Mouse (Mus musculus) right cerebral cortex, adult 2 months (tissue): ENCODE measurements at regions not wholly inside any gene's neighbourhood (a gene's known extent, or its start where the extent isn't known, plus 50 kb on each side); places are given as distances from the start of the nearest gene placed in this dataset.
A peak's percentile ranks its signal among the peaks of the same experiment; 100 is the strongest.

Experiments used
- DNase-seq, 2 experiments: peaks; one replicate each; pipeline ENCODE4 v3.0.0; 2021 to 2022; ENCODE audit warnings: low spot score in 2 of 2

GRCm38 (mm10) chr15:67395114-67395513, 894.4 kb upstream of the Lrrc6 start:
- no peak for DNase-seq

DNA sequence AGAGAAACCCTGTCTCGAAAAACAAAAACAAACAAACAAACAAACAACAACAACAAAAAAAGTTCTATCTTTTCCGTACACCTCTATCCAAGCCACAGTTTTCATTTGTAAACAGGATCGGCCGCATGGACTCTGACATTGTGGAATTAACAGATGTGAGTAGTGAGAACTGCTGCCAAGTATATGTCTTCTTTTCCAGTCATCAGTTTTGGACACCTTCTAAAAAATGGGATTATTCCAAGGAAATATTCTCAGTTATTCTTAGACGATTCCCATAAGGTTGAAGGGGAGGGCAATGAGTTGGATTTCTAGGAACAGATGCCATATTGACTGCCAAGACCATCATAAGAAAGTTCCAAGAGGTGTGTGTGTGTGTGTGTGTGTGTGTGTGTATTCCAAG, 891.2 kb upstream of the Lrrc6 start:
- DNase-seq: no peak

- DNase-seq: no peak
Measured at GRCm38 (mm10) chr15:67388514-67388913, 887.8 kb upstream of the Lrrc6 start.

DNA sequence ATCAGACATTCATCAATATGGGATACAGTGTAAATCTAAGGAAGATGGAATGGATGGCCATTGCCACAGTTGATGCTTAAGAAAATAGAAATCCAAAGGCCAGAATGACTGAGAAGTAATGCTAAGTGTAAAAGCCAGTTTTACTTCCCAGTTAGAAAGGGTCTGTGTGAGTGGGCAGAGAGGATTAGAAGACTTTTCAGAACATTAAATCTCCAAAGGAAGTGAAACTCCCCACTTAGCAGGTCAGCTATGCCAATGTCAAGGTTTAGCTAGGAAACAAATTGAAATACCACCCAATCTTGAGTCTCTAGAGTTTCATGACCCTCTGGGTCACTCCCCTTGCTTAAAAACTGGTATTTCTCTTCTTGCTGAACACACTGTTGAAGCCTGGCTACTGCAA, 886.2 kb upstream of the Lrrc6 start:
- no peak for DNase-seq

- DNase-seq: no peak
Measured at GRCm38 (mm10) chr15:67373599-67373998, 872.9 kb upstream of the Lrrc6 start.

- no peak for DNase-seq
Measured at GRCm38 (mm10) chr15:67373030-67373429, 872.3 kb upstream of the Lrrc6 start.

GRCm38 (mm10) chr15:67364099-67364756, 863.5 kb upstream of the Lrrc6 start:
- no peak for DNase-seq

GRCm38 (mm10) chr15:67361012-67361571, 860.4 kb upstream of the Lrrc6 start:
- no peak for DNase-seq

DNA sequence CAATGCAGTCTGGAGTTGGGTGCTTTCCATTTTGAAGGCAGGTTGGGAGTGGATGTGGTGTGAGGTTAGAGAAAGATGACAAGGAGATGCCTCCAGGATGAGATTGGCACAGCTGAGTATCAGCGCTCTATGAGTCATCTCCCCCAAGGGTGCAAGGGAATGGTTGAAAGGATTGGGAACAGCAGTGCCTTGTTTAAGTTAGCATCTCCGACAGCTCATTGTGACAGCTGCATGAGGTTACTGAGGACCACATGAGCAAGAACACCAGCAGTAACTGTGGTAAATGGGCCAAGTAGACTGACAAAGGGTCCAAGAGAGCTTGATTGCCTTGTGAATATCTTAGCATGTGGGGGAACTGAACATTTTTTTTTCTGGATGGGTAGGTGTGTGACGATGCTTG, 857.2 kb upstream of the Lrrc6 start:
- DNase-seq: peak in 1 of 2 experiments; percentile 7

- no peak for DNase-seq
Measured at GRCm38 (mm10) chr15:67355334-67355733, 854.6 kb upstream of the Lrrc6 start.

DNA sequence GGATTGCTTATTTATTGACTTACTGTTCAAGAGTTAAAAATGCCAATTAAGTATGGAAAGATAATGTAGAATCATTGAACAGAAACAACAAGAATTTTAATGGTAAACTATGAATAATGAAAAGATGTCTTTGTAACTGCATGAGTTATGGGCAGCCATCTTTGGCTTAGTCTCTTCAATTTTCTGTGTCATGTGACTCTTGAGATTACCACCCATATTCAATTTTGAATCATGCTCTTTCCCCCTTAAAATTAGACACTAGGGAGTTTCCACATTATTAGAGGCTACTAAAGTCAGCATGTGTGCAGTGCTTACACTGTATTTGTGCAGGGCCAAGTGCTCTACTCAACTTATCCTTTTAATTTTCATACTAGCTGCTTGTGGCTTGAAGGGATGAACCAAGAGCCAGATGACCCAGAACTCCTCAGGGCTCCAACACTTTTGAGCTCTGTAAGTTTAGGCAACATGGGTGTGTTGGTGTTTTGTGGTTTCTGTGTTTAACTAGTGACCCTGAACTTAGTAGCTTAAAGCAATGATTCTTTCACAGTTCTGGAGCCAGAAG, 854.0 kb upstream of the Lrrc6 start:
- no peak for DNase-seq

GRCm38 (mm10) chr15:67349501-67349900, 848.8 kb upstream of the Lrrc6 start:
- no peak for DNase-seq

GRCm38 (mm10) chr15:67345179-67346148, 844.8 kb upstream of the Lrrc6 start:
- DNase-seq: no peak

DNA sequence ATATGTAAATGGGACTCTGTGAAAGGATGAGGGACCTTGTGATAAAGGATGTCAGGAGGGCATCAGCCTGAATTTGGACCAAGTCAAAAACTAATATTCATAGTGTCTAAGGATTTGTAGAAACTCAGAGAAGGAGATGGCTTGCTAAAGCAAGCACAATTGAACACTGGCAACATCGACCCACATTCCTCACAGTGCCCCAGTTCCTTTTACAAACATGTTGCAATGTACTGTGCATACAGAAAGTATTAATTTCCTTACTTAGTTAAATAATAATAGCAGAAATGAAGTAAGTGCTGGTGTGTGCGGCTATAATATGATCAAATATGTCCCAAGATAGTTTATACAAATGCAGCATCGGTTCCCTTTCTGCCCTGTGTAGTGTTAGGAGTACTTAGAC, 841.3 kb upstream of the Lrrc6 start:
- DNase-seq: no peak

DNA sequence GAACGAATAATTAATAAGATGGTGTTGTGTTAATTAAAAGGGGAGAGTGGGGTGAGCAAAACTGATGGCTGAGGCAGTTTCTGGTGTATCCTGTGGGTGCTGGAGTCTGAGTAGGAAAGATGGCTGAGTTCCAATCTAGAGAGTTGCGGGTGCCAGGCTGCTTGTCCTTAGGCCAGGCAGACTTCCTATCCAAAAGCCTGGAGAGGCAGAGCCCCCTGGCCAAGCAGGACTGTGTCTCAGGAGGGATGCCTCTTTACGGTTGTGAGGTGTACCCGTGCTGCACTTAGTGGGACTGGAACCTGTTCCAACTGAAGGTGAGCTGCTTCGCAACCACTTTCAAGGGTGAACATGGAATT, 836.3 kb upstream of the Lrrc6 start:
- DNase-seq: no peak

- DNase-seq: no peak
Measured at GRCm38 (mm10) chr15:67336294-67337039, 835.8 kb upstream of the Lrrc6 start.

DNA sequence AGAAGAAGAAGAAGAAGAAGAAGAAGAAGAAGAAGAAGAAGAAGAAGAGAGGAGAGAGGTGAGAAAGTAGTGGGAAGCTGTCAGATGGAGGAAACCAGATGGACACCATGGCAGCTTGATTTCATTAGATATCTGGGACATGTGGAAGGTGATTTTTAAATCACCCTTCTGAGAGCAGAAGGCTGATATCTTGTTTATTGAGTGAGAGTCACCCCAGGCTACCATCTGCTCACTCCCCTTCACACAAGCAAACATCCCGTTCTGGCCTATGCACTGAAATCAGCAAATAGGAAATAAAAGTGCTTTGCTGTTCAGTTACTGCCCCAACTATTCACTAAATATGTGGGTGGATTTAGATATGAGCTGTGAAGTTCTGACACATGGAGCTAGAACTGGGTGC, 831.8 kb upstream of the Lrrc6 start:
- DNase-seq: no peak

DNA sequence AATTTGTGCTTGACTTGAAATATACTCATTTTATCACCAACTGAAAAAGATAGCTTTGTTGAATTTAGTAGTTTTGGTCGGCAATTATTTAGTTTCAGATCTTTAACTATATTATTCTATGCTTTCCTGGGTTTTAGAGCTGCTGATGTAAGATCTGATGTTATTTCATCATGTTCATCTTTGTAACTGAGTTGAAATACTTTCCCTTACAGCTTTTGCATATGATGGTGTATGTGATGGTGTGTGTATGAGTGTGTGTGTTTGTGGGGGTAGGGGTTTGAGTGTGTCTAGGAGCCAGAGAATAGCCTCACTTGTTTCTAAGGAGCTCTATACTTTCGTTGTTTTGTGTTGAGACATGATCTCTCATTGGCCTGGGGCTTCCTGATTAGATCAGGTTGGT, 819.6 kb upstream of the Lrrc6 start:
- DNase-seq: no peak

DNA sequence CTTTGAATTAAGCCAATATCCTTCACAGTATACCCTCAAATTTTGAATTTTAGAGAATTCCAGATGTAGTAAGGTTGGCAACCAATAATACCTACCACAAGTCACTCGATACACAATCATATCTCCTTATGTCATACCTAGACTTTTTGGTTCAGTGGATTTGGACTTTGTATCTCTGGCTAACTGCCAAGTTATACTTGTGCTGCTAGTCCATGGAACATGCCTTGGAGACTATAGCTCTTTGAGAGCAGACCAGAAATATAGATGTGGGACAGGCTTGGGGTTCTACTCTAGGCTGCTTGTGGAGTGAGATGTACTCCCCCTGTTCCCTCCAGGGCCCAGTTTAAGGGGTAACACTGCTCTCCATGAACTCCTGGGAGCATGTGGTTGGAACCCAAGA, 814.5 kb upstream of the Lrrc6 start:
- no peak for DNase-seq

- DNase-seq: no peak
Measured at GRCm38 (mm10) chr15:67313648-67314047, 812.9 kb upstream of the Lrrc6 start.

GRCm38 (mm10) chr15:67305681-67306080, 805.0 kb upstream of the Lrrc6 start:
- no peak for DNase-seq

DNA sequence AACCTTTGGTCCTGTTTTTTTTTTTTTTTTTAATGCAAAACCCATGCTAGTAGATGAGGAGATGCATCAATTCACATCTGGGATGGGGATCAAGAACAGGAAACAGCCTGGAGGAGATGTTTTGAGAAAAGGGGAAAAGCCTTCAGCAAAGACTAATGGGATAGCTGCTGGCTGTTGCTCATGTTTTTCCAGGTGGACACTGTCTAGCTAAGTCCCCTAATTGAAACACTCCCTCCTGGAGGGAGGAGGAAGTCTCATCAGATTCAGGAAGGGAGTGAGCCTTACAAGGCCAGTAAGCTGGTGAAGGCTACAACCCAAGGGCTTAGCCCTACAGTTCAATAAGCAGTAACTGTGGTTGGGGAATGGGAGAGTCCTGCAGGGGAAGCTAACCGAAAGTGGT, 803.1 kb upstream of the Lrrc6 start:
- DNase-seq: no peak
